Mouse (Mus musculus): ENCODE results near the gene Sorbs2. TPM values are rescaled to one million over a fixed set of nuclear protein-coding genes. Genes with fewer than 3 reads are reported as not detected.
A peak's percentile ranks its signal among the peaks of the same experiment; 100 is the strongest.

The Sorbs2 gene
- total RNA-seq, 2 experiments from 2014 or later: 192 to 195 TPM

DNA sequence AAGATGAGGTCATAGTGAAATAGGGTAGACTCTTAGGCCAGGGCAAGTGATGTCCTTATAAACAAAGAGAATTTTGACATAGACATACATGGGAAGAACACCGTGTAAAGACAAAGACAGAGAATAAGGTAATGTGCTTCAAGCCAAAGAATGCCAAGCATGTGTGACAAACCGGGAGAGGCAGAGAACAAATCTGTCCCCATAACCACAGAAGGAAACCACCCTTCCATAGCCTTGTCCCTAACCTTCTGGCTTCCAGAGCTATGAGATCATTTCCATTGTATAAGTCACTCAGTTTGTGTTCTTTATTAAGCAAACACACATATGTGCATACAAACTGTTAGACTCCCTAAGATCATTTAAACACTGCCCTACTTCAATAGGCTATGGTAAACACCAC lies 21.3 kb downstream of the Sorbs2 start:
- H3K27ac ChIP-seq: no peak overlapping the region
- no peak overlapping the region for H3K4me3 ChIP-seq
- DNase-seq (ENCODE audit: low spot score in 2 of 2): no peak
- no peak for TF ChIP-seq CTCF (conservative IDR thresholded peaks at IDR 0.05)

GRCm38 (mm10) chr8:45536578-45536977 lies 29.0 kb downstream of the Sorbs2 start:
- no peak for DNase-seq (ENCODE audit: low spot score in 2 of 2)
- H3K4me3 ChIP-seq: no peak overlapping the region
- no peak overlapping the region for H3K27ac ChIP-seq
- no peak for TF ChIP-seq CTCF (conservative IDR thresholded peaks at IDR 0.05)

DNA sequence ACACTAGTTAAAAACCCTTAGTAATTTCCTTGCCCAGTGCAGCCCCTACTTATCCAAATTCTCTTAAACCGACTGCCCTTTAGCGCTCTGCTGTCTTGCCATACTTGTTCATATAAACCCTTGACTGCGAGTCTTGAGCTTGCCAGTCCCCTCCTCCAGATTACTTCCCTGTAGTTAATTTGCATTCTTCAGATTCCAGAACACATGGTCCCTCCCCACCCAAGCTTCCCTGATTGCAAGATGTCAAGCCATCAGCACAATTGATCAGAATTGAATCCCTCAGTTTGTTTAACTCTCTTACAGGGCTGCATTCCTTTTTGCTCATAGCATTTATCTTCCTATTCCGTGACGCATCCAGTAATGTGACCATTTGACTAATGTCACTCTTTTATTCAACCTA lies 32.9 kb downstream of the Sorbs2 start:
- no peak overlapping the region for H3K4me3 ChIP-seq
- peak overlapping the region; percentile 67 for H3K27ac ChIP-seq
- no peak for TF ChIP-seq CTCF (conservative IDR thresholded peaks at IDR 0.05)
- DNase-seq (ENCODE audit: low spot score in 2 of 2): no peak

- no peak for DNase-seq (ENCODE audit: low spot score in 2 of 2)
- H3K4me3 ChIP-seq: no peak overlapping the region
- no peak for TF ChIP-seq CTCF (conservative IDR thresholded peaks at IDR 0.05)
- no peak overlapping the region for H3K27ac ChIP-seq
Measured at GRCm38 (mm10) chr8:45552175-45552574, 44.6 kb downstream of the Sorbs2 start.

DNA sequence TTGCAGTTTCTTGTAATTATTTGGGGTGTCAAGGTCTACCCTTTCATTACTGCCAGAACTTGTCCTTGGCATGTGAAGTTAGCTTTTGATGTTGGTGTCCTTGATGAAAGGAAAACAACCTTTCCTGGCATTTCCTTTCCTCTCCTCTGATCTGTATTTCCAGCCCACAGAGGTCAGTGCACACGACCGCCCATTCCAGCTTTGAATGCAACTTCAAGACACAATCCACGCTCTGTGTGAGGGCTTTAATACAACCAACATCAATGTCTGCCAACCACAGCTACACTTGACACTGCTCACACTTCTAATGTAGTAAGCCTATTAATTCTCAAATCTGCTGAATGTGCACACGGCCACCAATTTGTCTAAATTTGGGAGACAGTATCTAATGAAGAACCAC lies 47.0 kb downstream of the Sorbs2 start:
- TF ChIP-seq CTCF (conservative IDR thresholded peaks at IDR 0.05): no peak
- H3K27ac ChIP-seq: no peak overlapping the region
- no peak for DNase-seq (ENCODE audit: low spot score in 2 of 2)
- no peak overlapping the region for H3K4me3 ChIP-seq

GRCm38 (mm10) chr8:45557936-45558335 lies 50.3 kb downstream of the Sorbs2 start:
- no peak overlapping the region for H3K4me3 ChIP-seq
- H3K27ac ChIP-seq: 0 out of 2 replicates have a peak overlapping the region, but pooled peaks have one; percentile 49
- TF ChIP-seq CTCF (conservative IDR thresholded peaks at IDR 0.05): no peak
- DNase-seq (ENCODE audit: low spot score in 2 of 2): peak in 1 of 2 experiments; percentile 17

DNA sequence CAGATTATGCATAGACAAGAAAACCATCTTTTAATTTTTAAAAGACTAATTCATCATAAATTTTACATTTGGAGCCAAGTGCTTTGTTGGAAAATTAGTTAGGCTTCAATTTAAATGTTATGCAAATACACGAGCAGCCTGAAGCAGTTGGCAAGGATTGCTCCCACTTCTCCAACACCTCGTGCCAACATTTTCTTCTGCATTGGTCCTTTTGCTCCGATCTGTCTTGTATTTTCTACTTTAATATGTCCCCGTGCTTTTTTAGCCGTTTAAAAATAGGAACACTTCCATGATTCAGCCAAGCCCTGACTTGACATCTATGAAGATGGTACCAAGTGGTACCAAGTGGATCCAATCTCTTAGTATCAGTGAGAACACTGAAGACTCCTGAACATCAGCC lies 50.8 kb downstream of the Sorbs2 start:
- peak overlapping the region; percentile 49 for H3K27ac ChIP-seq

DNA sequence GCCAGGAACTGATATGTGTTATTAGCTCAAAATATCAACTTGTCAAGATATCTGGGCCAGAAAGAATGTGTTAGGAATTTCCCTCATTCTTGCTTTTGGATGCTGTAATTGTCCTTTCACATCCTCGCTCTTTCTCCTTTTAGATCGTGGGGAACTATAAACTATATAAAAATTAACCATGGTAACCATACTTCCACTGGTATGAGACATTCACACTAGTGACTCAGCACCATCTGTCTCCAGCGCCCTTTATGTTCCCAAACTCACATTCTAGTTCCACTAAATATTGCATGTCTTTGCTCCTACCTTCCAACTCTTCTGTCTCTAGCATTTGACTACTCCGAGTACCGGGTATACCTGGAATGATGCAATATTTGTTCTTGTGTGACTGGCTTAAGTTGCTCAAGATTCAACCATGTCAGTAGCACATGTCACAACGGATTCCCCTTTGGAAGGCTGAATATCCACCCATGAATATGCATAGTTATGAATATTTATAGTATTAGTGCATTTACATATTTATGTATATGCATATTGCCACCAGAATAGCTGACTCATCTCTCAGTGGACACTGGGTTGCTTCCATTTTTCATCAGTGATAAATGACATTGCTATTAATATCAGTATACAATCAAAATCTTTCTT lies 51.7 kb downstream of the Sorbs2 start:
- peak in 1 of 2 experiments; percentile 44 for DNase-seq (ENCODE audit: low spot score in 2 of 2)
- no peak overlapping the region for H3K4me3 ChIP-seq
- peak overlapping the region; percentile 49; the same call in 1 of the 2 replicates for H3K27ac ChIP-seq
- TF ChIP-seq CTCF (conservative IDR thresholded peaks at IDR 0.05): no peak

More for the DNA sequence above, 50.8 kb downstream of the Sorbs2 start:
- peak in 1 of 2 experiments; percentile 50 for DNase-seq (ENCODE audit: low spot score in 2 of 2)
- no peak overlapping the region for H3K4me3 ChIP-seq
- TF ChIP-seq CTCF (conservative IDR thresholded peaks at IDR 0.05): no peak

- no peak for DNase-seq (ENCODE audit: low spot score in 2 of 2)
- no peak for TF ChIP-seq CTCF (conservative IDR thresholded peaks at IDR 0.05)
- no peak overlapping the region for H3K4me3 ChIP-seq
Measured at GRCm38 (mm10) chr8:45565189-45565588, 57.6 kb downstream of the Sorbs2 start.

GRCm38 (mm10) chr8:45570117-45570516 lies 62.5 kb downstream of the Sorbs2 start:
- H3K4me3 ChIP-seq: no peak overlapping the region
- H3K27ac ChIP-seq: no peak overlapping the region
- TF ChIP-seq CTCF (conservative IDR thresholded peaks at IDR 0.05): no peak
- DNase-seq (ENCODE audit: low spot score in 2 of 2): no peak

More at GRCm38 (mm10) chr8:45565189-45565588, 57.6 kb downstream of the Sorbs2 start:
- no peak overlapping the region for H3K27ac ChIP-seq

DNA sequence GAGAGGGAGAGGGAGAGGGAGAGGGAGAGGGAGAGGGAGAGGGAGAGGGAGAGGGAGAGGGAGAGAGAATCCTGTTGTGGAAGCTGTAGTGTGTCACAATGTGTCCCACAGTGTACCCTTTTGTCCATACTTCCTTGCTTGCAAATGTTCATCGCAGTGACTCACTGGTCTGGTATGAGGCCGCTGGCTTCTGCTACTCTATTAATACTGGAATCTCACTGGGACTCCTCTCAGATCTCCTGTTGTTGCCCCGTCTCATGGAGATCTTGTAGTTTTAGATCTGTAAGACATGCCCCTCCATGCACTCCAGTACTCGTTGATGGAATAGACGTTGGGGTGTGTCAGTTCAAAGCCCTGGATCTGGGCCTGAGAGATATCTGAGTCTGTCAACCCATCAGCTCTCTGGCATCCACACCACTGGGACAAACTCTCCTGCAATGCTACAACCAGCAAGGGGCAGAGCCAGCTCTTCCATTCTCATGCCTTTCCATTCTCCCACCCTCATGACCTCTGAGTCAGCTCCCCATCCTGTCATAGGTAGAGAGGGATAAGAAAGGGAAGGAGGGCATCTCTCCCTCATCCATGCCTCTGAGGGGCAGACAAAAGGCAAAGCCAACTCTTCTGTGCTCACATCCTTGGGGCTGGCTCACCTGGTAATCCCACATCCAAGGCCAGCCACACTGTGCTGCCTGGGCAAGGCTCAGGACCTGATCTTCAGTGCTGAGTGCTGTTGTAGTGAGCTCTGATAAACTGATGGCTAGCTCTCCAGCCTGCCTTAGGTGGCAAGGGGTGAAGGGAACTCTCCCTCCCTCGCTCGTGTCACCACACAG lies 72.3 kb downstream of the Sorbs2 start:
- H3K4me3 ChIP-seq: no peak overlapping the region
- TF ChIP-seq CTCF (conservative IDR thresholded peaks at IDR 0.05): no peak
- H3K27ac ChIP-seq: no peak overlapping the region
- no peak for DNase-seq (ENCODE audit: low spot score in 2 of 2)

DNA sequence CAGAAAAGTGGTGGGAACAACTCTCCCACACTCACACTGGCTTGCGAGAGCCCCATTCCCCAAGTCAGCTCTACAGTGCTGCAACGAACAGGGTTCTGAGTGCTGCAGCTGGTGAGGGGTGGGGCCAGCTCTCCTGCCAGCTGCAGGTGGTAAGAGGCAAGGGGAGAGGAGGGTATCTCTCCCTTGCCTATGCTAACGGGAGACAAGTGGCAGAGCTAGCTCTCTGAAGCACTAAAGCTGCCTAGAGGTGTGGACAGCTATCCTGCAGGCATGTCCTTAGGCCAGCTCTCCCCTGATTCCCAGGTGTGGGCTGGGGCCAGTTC lies 72.9 kb downstream of the Sorbs2 start:
- H3K27ac ChIP-seq: no peak overlapping the region
- DNase-seq (ENCODE audit: low spot score in 2 of 2): no peak
- no peak overlapping the region for H3K4me3 ChIP-seq
- no peak for TF ChIP-seq CTCF (conservative IDR thresholded peaks at IDR 0.05)

DNA sequence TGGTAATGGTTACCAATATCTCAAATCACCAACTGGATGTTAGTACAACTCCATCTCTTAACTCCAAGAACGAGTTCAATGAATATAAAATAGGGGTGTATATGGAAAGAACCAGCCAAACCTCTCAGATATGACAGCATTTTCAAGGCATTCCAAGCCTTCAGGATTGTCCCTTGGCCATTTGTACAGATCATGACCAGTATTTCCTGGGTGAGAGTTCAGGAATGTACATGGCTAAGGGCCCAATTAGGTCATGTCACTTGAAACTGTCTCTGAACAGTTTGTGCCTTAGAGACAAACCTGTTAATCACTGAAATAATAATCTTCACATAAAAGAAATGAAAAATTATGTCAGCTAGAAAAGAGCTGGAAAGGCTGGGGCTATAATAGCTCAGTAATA lies 76.3 kb downstream of the Sorbs2 start:
- Histone ChIP-seq H3K4me3 (no peak overlapping the region), H3K27ac (no peak overlapping the region)
- no peak for DNase-seq (ENCODE audit: low spot score in 2 of 2)
- no peak for TF ChIP-seq CTCF (conservative IDR thresholded peaks at IDR 0.05)

Measured in layer of hippocampus, adult 2 months (tissue).